Mouse (Mus musculus) hindbrain, postnatal 0 days (tissue): ENCODE results near the gene Daam1. TPM values are rescaled to one million over a fixed set of nuclear protein-coding genes. Genes with fewer than 3 reads are reported as not detected.
A peak's percentile ranks its signal among the peaks of the same experiment; 100 is the strongest.

ENCODE experiments used
- ATAC-seq: fragments of 200-750 bp; cut with Nextera tagmentation; 2 replicates; pipeline ENCODE4 v1.8.0; 2017; ENCODE audit warnings: mild to moderate bottlenecking, moderate TSS enrichment, moderate library complexity
- DNase-seq: peaks from one replicate; pipeline ENCODE4 v3.0.0-alpha.2; 2015; ENCODE audit warnings: low spot score
- H3K27ac ChIP-seq: fragments of 300-500 bp; sonication (generic); 2 replicates; pipeline ENCODE4 v1.5.1; 2014; ENCODE audit warnings: mild to moderate bottlenecking
- H3K27me3 ChIP-seq: fragments of 300-500 bp; sonication (generic); 2 replicates; pipeline ENCODE4 v1.6.1; 2014; ENCODE audit warnings: low read length, mixed read lengths; ENCODE audit not compliant: insufficient read depth
- H3K36me3 ChIP-seq: fragments of 300-500 bp; sonication (generic); 2 replicates; pipeline ENCODE4 v1.6.1; 2014; ENCODE audit warnings: low read length, mixed read lengths; ENCODE audit not compliant: insufficient read depth
- H3K4me1 ChIP-seq: fragments of 300-500 bp; sonication (generic); 2 replicates; pipeline ENCODE4 v1.6.1; 2014; ENCODE audit warnings: antibody characterized with exemption, low read length, mixed read lengths; ENCODE audit not compliant: insufficient read depth
- H3K4me2 ChIP-seq: fragments of 300-500 bp; sonication (generic); 2 replicates; pipeline ENCODE4 v1.6.1; 2014; ENCODE audit warnings: low read depth, mild to moderate bottlenecking, low read length, moderate library complexity, mixed read lengths
- H3K4me3 ChIP-seq: fragments of 300-500 bp; sonication (generic); 2 replicates; pipeline ENCODE4 v1.5.1; 2014; ENCODE audit warnings: low read length
- H3K9ac ChIP-seq: fragments of 300-500 bp; sonication (generic); replicated peaks from 2 replicates; pipeline ENCODE4 v1.6.1; 2014; ENCODE audit warnings: mild to moderate bottlenecking, low read length, moderate library complexity, mixed read lengths
- H3K9me3 ChIP-seq: fragments of 300-500 bp; sonication (generic); 2 replicates; pipeline ENCODE4 v1.6.1; 2016; ENCODE audit warnings: low read length, mixed read lengths
- CTCF ChIP-seq: IDR thresholded peaks from 2 replicates; pipeline ENCODE4 v1.5.1; 2016; ENCODE audit warnings: antibody characterized with exemption, control low read depth, low read depth
- WGBS: fragments of 180-500 bp; shearing (Covaris S2); extraction: QIAGEN DNeasy Blood & Tissue Kit; methylation state at CpG from one replicate; pipeline ENCODE4 v1.1.7; 2014; 5-methylcytosine and 5-hydroxymethylcytosine counted together
- polyA plus RNA-seq: library from polyadenylated mRNA; unstranded; fragments of >200 nt; fragmentation: Nextera tagmentation; extraction: Ambion mirVana; gene quantifications from 2 replicates; pipeline ENCODE4 v1.2.1, GENCODE M21; 2015
- total RNA-seq: library from RNA; depleted of rRNA; stranded (reverse); fragments of >200 nt; gene quantifications from 2 replicates; pipeline ENCODE4 v1.2.3, GENCODE M21; 2014

Gene Daam1
- total and polyA plus RNA-seq, 2 experiments from 2014 or later: 21.9 to 46.8 TPM

DNA sequence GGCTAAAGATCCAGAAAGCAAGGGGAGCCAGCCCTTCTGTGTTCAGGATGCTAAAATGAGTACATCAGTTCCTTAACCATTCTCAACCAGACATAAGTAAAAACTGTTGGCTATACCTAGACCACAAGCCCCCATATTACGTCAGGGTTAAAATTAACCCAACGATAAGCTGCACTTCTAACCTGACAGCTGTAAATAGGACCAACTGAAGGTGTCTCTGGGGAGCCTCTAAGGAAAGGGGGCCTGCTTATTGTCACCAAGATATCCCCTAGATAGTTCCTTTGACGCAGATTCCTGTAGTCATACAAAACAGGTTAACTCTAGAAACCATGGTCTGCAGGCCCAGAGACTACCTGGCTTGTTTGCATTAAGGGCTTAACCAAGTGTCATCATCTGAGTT is 174.4 kb downstream of the Daam1 start:
- Histone ChIP-seq H3K4me2 (no peak overlapping the region), H3K9me3 (no peaks in the 10 kb centered on the region), H3K4me3 (no peak overlapping the region), H3K9ac (no peak overlapping the region), H3K27me3 (no peaks in the 10 kb centered on the region), H3K27ac (no peak overlapping the region), H3K36me3 (no peaks in the 10 kb centered on the region), H3K4me1 (no peaks in the 10 kb centered on the region)
- ATAC-seq (no peak), DNase-seq (no peak)
- 91% methylated on average over 3 of the region's 3 CpGs for WGBS
- no peak for TF ChIP-seq CTCF

DNA sequence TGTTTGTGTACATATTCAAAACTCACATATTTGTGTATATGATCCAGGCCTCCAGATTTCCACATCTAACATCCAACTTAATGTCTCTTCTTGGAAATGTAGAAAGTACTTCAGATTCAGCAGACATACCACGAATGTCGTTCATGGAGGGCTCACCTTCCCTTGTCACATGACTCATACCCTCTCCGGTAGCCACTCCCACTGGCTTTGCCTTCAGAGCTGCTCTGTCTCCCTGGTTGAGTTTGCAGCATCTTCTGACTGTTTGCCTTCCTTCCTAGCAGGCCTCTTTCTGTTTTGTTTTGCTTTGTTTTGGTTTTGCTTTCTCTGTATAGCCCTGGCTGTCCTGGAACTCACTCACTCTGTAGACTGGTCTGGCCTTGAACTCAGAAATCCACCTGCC is 176.8 kb downstream of the Daam1 start:
- no peak for TF ChIP-seq CTCF
- DNase-seq: no peak
- Histone ChIP-seq H3K36me3 (no peaks in the 10 kb centered on the region), H3K4me3 (no peak overlapping the region), H3K4me1 (no peaks in the 10 kb centered on the region), H3K4me2 (no peak overlapping the region), H3K9me3 (no peaks in the 10 kb centered on the region), H3K27me3 (no peaks in the 10 kb centered on the region), H3K9ac (no peak overlapping the region), H3K27ac (no peak overlapping the region)
- ATAC-seq: no peak
- whole genome bisulfite sequencing: 83% methylated on average over 3 of the region's 3 CpGs

DNA sequence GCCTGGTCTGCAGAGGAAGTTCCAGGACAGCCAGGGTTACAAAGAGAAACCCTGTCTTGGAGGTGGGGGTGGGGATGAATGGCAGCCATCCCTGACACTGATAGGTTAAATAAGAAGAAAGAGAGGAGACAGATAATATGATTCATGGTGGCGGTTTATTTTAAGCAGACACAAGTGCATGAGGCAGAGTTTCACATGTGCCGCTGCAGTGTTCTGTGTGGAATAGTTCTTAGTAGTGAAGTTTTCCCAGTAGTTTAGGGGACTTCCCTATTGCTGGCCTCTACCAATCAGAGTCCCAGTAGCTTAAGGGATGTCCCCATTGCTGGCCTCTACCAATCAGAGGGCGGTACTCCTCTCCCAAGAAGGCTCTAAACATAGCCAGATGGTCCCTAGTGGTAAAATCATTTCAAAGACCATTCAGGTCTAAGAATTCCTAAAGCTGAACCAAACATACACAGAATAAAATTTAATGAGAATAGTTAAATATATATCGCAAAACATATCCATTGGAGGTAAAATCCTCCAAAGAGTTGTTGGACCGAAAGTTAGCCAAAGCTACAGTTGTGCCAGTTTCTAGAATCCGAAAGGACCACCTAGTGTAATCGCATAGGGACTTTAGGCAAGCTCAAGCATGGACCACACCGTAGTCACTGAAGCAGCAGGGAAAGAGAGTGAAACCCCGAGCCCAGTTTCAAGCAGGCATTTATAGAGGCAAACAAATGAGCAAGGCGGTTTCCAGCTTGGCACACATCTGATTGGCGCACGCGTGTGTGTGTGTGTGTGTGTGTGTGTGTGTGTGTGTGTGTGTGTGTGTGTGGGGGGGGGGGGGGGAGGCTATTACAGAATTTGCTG is 178.4 kb downstream of the Daam1 start:
- no peak for TF ChIP-seq CTCF
- Histone ChIP-seq H3K4me3 (no peak overlapping the region), H3K36me3 (no peaks in the 10 kb centered on the region), H3K4me1 (no peaks in the 10 kb centered on the region), H3K27me3 (no peaks in the 10 kb centered on the region), H3K9ac (no peak overlapping the region), H3K9me3 (no peaks in the 10 kb centered on the region), H3K27ac (no peak overlapping the region), H3K4me2 (no peak overlapping the region)
- DNase-seq (no peak), ATAC-seq (no peak)
- 89% methylated on average over 13 of the region's 13 CpGs for WGBS

DNA sequence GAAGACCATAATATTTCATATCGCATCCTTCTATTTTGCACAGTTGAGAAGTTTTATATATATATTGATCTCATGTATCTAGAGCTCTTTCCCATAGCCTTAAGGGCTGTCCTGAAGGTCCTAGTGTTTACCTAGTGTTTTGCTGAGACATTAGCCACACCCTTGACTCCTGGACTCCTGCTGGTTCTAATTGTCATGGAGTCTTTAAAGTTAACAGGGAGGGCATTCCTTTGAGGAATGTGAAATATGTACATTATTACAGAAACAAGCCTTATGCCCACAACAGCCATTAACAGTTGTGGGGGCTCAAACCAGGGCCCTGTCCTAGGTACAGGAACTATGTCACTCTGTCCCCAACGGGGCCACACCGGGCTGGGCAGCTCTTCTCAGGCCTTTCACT is 180.5 kb downstream of the Daam1 start:
- no peak for DNase-seq
- no peak overlapping the region for H3K9ac ChIP-seq
- H3K27ac ChIP-seq: no peak overlapping the region
- no peaks in the 10 kb centered on the region for H3K9me3 ChIP-seq
- H3K36me3 ChIP-seq: no peaks in the 10 kb centered on the region
- no peak for ATAC-seq
- H3K27me3 ChIP-seq: no peaks in the 10 kb centered on the region
- no peak overlapping the region for H3K4me2 ChIP-seq
- no peak for TF ChIP-seq CTCF
- H3K4me3 ChIP-seq: no peak overlapping the region
- 97% methylated on average over 3 of the region's 3 CpGs for WGBS
- no peaks in the 10 kb centered on the region for H3K4me1 ChIP-seq

DNA sequence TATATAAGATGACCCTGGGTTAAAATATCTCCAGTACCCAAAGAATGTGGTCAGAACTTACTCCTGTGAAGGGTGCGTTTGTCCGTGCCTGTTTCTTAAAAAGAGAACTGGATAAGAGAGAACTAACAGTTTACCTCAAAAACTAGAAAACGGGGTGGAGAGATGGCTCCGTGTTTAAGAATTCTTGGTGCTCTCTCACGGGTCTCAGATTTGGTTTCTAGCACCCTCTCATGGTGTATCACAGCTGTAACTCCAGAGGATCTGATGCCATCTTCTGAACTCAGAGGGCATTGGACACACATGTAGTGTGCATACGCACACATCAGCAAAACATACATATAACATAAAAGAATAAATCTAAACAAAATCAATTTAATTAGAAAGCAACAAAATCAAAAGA is 181.2 kb downstream of the Daam1 start:
- TF ChIP-seq CTCF: no peak
- no peak overlapping the region for H3K27ac ChIP-seq
- H3K36me3 ChIP-seq: no peaks in the 10 kb centered on the region
- 89% methylated on average over 6 of the region's 6 CpGs for WGBS
- H3K4me3 ChIP-seq: no peak overlapping the region
- no peak for ATAC-seq
- no peak overlapping the region for H3K9ac ChIP-seq
- no peaks in the 10 kb centered on the region for H3K27me3 ChIP-seq
- H3K4me2 ChIP-seq: no peak overlapping the region
- H3K4me1 ChIP-seq: no peaks in the 10 kb centered on the region
- no peak for DNase-seq
- H3K9me3 ChIP-seq: no peaks in the 10 kb centered on the region

DNA sequence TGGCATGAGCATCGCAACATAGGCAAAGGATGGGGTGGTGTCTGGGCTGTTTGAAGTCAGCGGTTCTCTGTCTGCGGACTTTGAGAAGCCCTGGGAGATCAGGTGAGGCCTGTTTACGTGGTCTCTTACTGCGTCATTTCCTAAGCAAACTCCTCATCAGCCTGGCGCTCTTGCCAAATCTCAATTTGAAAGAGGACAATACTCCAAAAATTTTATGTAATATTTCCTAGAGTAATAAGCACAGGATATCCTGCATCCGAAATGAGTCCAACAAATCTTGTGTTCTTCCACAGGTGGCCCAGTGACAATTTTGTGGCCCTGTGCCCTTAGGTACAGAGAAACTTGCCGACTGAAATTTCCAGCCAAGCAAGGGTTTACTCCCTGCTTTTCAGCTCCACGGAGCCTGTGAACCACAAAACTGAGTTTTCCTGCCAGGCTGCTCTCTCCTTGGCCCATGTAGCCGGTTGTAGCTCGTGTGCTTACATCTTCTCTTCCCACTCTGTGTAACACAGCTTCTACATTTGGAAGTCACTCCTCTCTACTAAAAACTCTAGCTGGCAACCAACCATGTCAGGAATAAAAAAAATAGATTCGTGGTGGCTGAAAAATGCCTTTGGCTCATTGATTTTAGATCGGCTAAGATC is 183.0 kb downstream of the Daam1 start:
- Histone ChIP-seq H3K4me3 (no peak overlapping the region), H3K27me3 (no peaks in the 10 kb centered on the region), H3K27ac (no peak overlapping the region), H3K9ac (no peak overlapping the region), H3K4me1 (no peaks in the 10 kb centered on the region), H3K4me2 (peak overlapping the region; percentile 9; the same call in 1 of the 2 replicates), H3K9me3 (no peaks in the 10 kb centered on the region), H3K36me3 (no peaks in the 10 kb centered on the region)
- no peak for DNase-seq
- WGBS: 69% methylated on average over 13 of the region's 13 CpGs
- TF ChIP-seq CTCF: no peak
- no peak for ATAC-seq

DNA sequence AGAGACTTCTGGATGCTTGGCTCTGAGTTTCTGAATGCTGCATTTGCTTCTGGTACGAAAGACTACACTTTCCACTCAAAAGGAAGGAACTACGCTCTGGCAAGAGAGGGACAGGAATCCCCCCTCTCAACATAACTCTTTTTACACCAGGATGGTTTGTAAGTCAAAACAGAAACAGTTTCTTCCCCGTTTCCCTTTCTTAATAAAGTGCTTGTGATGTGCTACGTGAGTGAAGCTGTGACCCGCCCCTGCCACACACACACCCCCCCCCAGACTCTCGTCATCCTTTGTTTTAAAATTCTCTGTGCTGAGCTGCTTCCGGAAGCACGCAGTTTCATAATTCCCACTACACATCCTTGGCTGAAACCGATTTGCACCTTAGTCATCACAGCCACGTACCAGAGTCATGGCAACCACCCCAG is 183.5 kb downstream of the Daam1 start:
- H3K4me3 ChIP-seq: no peak overlapping the region
- H3K27me3 ChIP-seq: no peaks in the 10 kb centered on the region
- 47% methylated on average over 10 of the region's 10 CpGs for WGBS
- DNase-seq: peak; percentile 27
- ATAC-seq: peak; percentile 58; the same call in 1 of the 2 replicates
- no peak overlapping the region for H3K9ac ChIP-seq
- no peaks in the 10 kb centered on the region for H3K36me3 ChIP-seq
- H3K4me2 ChIP-seq: peak overlapping the region; percentile 9; the same call in 1 of the 2 replicates
- no peaks in the 10 kb centered on the region for H3K9me3 ChIP-seq
- TF ChIP-seq CTCF: no peak
- no peaks in the 10 kb centered on the region for H3K4me1 ChIP-seq
- no peak overlapping the region for H3K27ac ChIP-seq
